Mouse (Mus musculus) heart, adult 11 months (tissue): ENCODE results near the gene Polr3b.

Source experiments
- DNase-seq: peaks from one replicate; pipeline ENCODE4 v3.0.0; 2022

Gene Polr3b

DNA sequence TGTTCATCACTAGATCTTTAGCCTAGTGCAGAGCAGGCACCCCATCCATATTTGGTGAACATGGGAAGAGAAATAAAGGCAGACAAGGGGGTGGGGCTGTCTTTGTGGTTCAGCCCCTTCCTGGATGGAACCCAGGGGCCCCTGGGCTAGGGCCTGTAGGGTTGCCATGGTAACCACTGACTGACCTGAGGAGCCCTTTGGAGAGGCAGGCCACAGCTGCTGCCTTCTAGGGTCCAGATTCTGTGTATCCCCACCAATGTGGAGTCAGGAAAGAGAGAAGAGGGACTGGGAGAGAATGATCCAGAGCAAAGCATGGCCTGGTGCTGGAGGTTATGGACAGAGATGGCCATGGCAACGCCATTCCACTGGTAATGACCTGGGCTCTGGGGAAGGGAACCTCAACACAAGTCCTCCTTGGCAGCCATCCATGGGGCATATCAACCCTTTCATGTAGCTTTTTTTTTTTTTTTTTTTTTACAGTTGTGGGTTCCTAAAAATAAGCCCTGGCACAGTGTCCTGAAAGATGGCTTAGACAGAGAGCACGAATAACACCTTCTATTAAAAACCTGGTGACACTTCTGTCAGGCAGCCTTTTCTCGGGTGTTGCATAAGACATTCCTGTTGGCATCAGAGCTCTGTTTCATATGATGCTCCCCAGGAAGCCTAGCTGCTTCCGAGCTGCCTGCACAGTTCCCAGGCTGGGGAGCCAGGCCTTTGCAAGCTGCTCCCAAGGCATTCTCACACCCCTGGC lies 150.5 kb downstream of the Polr3b start:
- DNase-seq = peak; percentile 96

DNA sequence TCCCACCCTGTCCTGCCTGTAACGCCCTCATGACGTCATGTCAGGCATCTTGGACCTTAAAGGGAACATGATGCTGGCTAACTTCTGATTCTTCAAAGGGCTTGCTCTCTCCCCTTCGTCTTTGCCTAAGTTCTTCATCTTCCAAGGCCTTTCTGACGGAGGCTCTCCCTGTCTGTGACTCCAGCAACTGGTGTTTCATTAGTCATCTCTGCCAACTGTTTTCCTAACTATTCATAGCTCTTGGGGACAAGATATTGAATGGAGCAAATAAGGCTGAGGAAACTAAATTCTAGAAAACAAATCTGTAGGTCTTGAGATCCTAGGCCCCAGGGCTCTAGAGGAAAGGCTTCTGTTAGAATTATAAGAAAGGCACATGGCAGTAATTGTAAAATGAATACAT lies 151.8 kb downstream of the Polr3b start:
- no peak for DNase-seq

DNA sequence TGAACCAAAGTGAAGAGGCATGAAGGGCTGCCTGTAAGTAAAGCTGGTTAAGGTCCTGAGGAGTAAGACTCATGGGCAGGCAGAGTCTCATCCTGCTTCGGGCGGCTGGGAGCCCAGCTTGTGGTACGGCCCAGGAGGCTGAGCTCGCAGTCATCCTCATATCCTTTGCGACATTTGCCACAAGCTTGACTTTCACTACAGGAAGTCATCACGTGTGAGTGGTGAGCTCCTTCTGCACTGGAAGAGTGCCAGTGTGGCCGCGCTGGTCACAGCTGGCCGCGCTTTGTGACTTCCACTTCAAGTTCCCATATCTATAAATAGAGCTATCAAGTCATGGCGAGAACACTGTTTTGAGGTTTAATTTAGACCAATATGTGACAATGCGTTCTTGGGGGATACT lies 152.5 kb downstream of the Polr3b start:
- peak; percentile 99 for DNase-seq
